Mouse (Mus musculus) heart, embryonic 16.5 days (tissue): ENCODE results near the gene Card19. TPM values are rescaled to one million over a fixed set of nuclear protein-coding genes. Genes with fewer than 3 reads are reported as not detected.

Source experiments
- ATAC-seq: fragments of 200-750 bp; cut with Nextera tagmentation; replicated peaks from 2 replicates; pipeline ENCODE4 v1.8.0; 2017; ENCODE audit warnings: moderate number of reproducible peaks; ENCODE audit not compliant: insufficient read depth, low FRiP score; ENCODE audit errors: extremely low read depth
- H3K27ac ChIP-seq: fragments of 300-500 bp; sonication (generic); 2 replicates; pipeline ENCODE4 v1.5.1; 2014; ENCODE audit warnings: mild to moderate bottlenecking, low read length, control low read depth, moderate library complexity
- H3K27me3 ChIP-seq: fragments of 300-500 bp; sonication (generic); 2 replicates; pipeline ENCODE4 v1.6.1; 2014; ENCODE audit warnings: low read length, mixed read lengths; ENCODE audit not compliant: control insufficient read depth, insufficient read depth
- H3K36me3 ChIP-seq: fragments of 300-500 bp; sonication (generic); 2 replicates; pipeline ENCODE4 v1.6.1; 2014; ENCODE audit not compliant: control insufficient read depth, insufficient read depth
- H3K4me1 ChIP-seq: fragments of 300-500 bp; sonication (generic); 2 replicates; pipeline ENCODE4 v1.6.1; 2014; ENCODE audit warnings: low read length, mixed read lengths; ENCODE audit not compliant: control insufficient read depth, insufficient read depth
- H3K4me2 ChIP-seq: fragments of 300-500 bp; sonication (generic); 2 replicates; pipeline ENCODE4 v1.6.1; 2014; ENCODE audit warnings: low read depth, mild to moderate bottlenecking, control low read depth, low read length
- H3K4me3 ChIP-seq: fragments of 300-500 bp; sonication (generic); 2 replicates; pipeline ENCODE4 v1.5.1; 2014; ENCODE audit warnings: mild to moderate bottlenecking, control low read depth, low read length
- H3K9ac ChIP-seq: fragments of 300-500 bp; sonication (generic); 2 replicates; pipeline ENCODE4 v1.6.1; 2014; ENCODE audit warnings: low read length, control low read depth
- H3K9me3 ChIP-seq: fragments of 300-500 bp; sonication (generic); replicated peaks from 2 replicates; pipeline ENCODE4 v1.6.1; 2016; ENCODE audit warnings: low read length; ENCODE audit not compliant: control insufficient read depth
- WGBS: fragments of 180-500 bp; shearing (Covaris S2); extraction: QIAGEN DNeasy Blood & Tissue Kit; methylation state at CpG from one replicate; pipeline ENCODE4 v1.1.7; 2014; 5-methylcytosine and 5-hydroxymethylcytosine counted together
- polyA plus RNA-seq: library from polyadenylated mRNA; unstranded; fragments of >200 nt; fragmentation: Nextera tagmentation; extraction: Ambion mirVana; gene quantifications from 2 replicates; pipeline ENCODE4 v1.2.1, GENCODE M21; 2015

Gene Card19
- polyA plus RNA-seq, 1 experiment from 2014 or later, result 144 TPM

- ATAC-seq, result no peak
- Histone ChIP-seq H3K27me3 (no peaks in the 10 kb centered on the region), H3K36me3 (peaks cover 36% of the 10 kb centered on the region), H3K27ac (no peak overlapping the region), H3K4me2 (no peak overlapping the region), H3K4me3 (no peak overlapping the region), H3K9me3 (no peaks in the 10 kb centered on the region), H3K9ac (no peak overlapping the region), H3K4me1 (peaks cover 15% of the 10 kb centered on the region)
- WGBS, result 88% methylated on average over 2 of the region's 2 CpGs
Measured at GRCm38 (mm10) chr13:49206341-49206740, 9.5 kb downstream of the Card19 start.

GRCm38 (mm10) chr13:49205381-49205998, 10.3 kb downstream of the Card19 start:
- peak; percentile 65 for ATAC-seq
- Histone ChIP-seq H3K9ac (peak overlapping the region; percentile 34; the same call in 1 of the 2 replicates), H3K36me3 (peaks cover 36% of the 10 kb centered on the region), H3K4me2 (no peak overlapping the region), H3K4me3 (no peak overlapping the region), H3K27me3 (no peaks in the 10 kb centered on the region), H3K27ac (peak overlapping the region; percentile 34), H3K9me3 (no peaks in the 10 kb centered on the region), H3K4me1 (peaks cover 12% of the 10 kb centered on the region)
- 25% methylated on average over 13 of the region's 13 CpGs for WGBS

- Histone ChIP-seq H3K9ac (no peak overlapping the region), H3K27me3 (no peaks in the 10 kb centered on the region), H3K36me3 (peaks cover 32% of the 10 kb centered on the region), H3K4me3 (no peak overlapping the region), H3K9me3 (no peaks in the 10 kb centered on the region), H3K4me1 (peaks cover 9% of the 10 kb centered on the region), H3K27ac (no peak overlapping the region), H3K4me2 (no peak overlapping the region)
- WGBS, result 87% methylated on average over 7 of the region's 7 CpGs
- no peak for ATAC-seq
Measured at GRCm38 (mm10) chr13:49202556-49202955, 13.3 kb downstream of the Card19 start.

- no peak overlapping the region for H3K4me3 ChIP-seq
- no peak for ATAC-seq
- no peak overlapping the region for H3K4me2 ChIP-seq
- H3K9me3 ChIP-seq, result no peaks in the 10 kb centered on the region
- peaks cover 24% of the 10 kb centered on the region for H3K36me3 ChIP-seq
- H3K27me3 ChIP-seq, result no peaks in the 10 kb centered on the region
- H3K9ac ChIP-seq, result no peak overlapping the region
- WGBS, result 86% methylated on average over 13 of the region's 13 CpGs
- H3K27ac ChIP-seq, result no peak overlapping the region
- peaks cover 13% of the 10 kb centered on the region for H3K4me1 ChIP-seq
Measured at GRCm38 (mm10) chr13:49200688-49201087, 15.1 kb downstream of the Card19 start.

GRCm38 (mm10) chr13:49199891-49200290, 15.9 kb downstream of the Card19 start:
- Histone ChIP-seq H3K27me3 (no peaks in the 10 kb centered on the region), H3K4me3 (no peak overlapping the region), H3K9me3 (no peaks in the 10 kb centered on the region), H3K9ac (no peak overlapping the region), H3K4me2 (no peak overlapping the region), H3K27ac (no peak overlapping the region), H3K36me3 (peaks cover 26% of the 10 kb centered on the region), H3K4me1 (peaks cover 7% of the 10 kb centered on the region)
- 86% methylated on average over 7 of the region's 7 CpGs for WGBS
- ATAC-seq, result no peak

GRCm38 (mm10) chr13:49198734-49199133, 17.1 kb downstream of the Card19 start:
- WGBS, result 91% methylated on average over 9 of the region's 9 CpGs
- peaks cover 20% of the 10 kb centered on the region for H3K36me3 ChIP-seq

GRCm38 (mm10) chr13:49196766-49197165, 19.1 kb downstream of the Card19 start:
- Histone ChIP-seq H3K9me3 (no peaks in the 10 kb centered on the region), H3K4me1 (peaks cover 17% of the 10 kb centered on the region), H3K27ac (no peak overlapping the region), H3K4me2 (no peak overlapping the region), H3K4me3 (no peak overlapping the region), H3K9ac (no peak overlapping the region), H3K27me3 (no peaks in the 10 kb centered on the region), H3K36me3 (peaks cover 8% of the 10 kb centered on the region)
- ATAC-seq, result no peak
- WGBS, result 58% methylated on average over 6 of the region's 6 CpGs

More at GRCm38 (mm10) chr13:49198734-49199133, 17.1 kb downstream of the Card19 start:
- Histone ChIP-seq H3K4me2 (no peak overlapping the region), H3K27me3 (no peaks in the 10 kb centered on the region), H3K4me3 (no peak overlapping the region), H3K4me1 (peaks cover 7% of the 10 kb centered on the region), H3K27ac (no peak overlapping the region), H3K9ac (no peak overlapping the region), H3K9me3 (no peaks in the 10 kb centered on the region)
- no peak for ATAC-seq

- peaks cover 23% of the 10 kb centered on the region for H3K4me1 ChIP-seq
- H3K4me2 ChIP-seq, result no peak overlapping the region
- H3K9ac ChIP-seq, result no peak overlapping the region
- H3K9me3 ChIP-seq, result no peaks in the 10 kb centered on the region
- H3K4me3 ChIP-seq, result no peak overlapping the region
- no peak for ATAC-seq
- H3K36me3 ChIP-seq, result peaks cover 8% of the 10 kb centered on the region
- no peaks in the 10 kb centered on the region for H3K27me3 ChIP-seq
- 84% methylated on average over 5 of the region's 5 CpGs for WGBS
- no peak overlapping the region for H3K27ac ChIP-seq
Measured at GRCm38 (mm10) chr13:49196211-49196610, 19.6 kb downstream of the Card19 start.

- Histone ChIP-seq H3K9ac (no peak overlapping the region), H3K4me3 (no peak overlapping the region), H3K36me3 (peaks cover 8% of the 10 kb centered on the region), H3K4me2 (no peak overlapping the region), H3K27me3 (no peaks in the 10 kb centered on the region), H3K4me1 (peaks cover 29% of the 10 kb centered on the region), H3K9me3 (no peaks in the 10 kb centered on the region), H3K27ac (no peak overlapping the region)
- 85% methylated on average over 7 of the region's 7 CpGs for WGBS
- ATAC-seq, result no peak
Measured at GRCm38 (mm10) chr13:49195651-49196050, 20.2 kb downstream of the Card19 start.
